Mouse (Mus musculus): ENCODE measurements around the gene Gpn2. TPM values are rescaled to one million over a fixed set of nuclear protein-coding genes. Genes with fewer than 3 reads are reported as not detected.

The Gpn2 gene
- total RNA-seq, 2 experiments from 2014 or later = 9.9 to 11.6 TPM

DNA sequence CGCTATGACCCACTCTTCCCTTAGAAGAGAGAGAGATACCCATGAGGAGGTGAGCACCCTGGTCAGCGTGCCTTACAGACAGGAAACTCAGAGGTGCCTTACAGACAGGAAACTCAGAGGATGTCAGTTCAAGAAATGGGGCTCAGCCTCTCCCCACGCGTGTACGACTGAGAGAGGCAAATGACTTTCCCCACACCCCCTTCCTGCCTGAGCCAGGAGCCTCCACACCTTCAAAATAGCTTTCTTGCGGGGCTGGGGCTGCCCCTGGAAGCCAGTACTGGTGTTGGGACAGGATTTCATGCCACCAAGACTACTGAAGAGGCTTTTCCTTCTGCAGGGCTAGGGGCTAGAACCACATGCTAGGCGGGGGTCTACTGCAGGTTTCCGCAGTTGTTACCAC is 36.5 kb downstream of the Gpn2 start:
- DNase-seq (ENCODE audit: low spot score in 2 of 2) = no peak

DNA sequence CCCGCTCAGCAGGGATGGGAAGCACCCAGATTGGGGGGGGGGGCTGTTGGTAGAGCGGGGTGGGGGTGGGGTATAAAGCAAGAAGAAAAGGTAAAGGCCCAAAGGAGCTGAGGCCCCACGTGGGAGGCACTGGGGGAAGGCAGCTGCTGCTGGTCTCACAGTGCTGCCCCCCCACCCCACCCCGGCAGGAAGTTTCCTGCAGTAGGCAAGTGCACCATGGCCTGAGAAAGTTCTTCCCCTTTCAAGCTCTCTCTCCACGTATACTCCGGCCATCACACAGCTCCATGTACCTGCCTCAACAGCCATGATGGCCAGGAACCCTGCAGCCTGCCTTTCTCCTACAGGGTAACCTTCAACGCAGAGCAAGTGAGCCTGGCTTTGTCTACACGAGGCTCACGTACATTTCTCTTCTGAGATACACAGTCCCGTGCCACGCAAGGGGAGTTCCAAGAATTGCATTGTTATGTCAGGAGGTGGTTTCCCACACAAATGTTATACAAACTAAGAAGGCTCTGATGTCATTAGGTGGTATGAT is 38.1 kb downstream of the Gpn2 start:
- no peak for DNase-seq (ENCODE audit: low spot score in 2 of 2)

DNA sequence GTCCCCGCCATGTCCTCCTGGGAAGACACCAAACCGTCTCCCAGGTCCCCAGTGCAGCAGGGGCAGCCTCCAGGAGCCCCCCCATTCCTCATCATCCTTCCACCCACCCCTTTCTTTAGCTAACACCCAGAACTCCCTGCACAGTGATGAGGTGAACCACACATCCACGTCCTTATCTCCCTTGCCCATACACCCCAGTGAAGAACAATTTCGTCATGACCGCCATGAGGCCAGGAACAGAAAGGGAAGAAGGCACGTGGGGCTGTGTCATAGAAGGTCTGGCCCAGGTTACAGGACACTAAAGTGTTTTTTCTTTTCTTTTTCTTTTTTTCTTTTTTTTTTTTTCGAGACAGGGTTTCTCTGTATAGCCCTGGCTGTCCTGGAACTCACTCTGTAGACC is 40.7 kb downstream of the Gpn2 start:
- DNase-seq (ENCODE audit: low spot score in 2 of 2) = no peak

DNA sequence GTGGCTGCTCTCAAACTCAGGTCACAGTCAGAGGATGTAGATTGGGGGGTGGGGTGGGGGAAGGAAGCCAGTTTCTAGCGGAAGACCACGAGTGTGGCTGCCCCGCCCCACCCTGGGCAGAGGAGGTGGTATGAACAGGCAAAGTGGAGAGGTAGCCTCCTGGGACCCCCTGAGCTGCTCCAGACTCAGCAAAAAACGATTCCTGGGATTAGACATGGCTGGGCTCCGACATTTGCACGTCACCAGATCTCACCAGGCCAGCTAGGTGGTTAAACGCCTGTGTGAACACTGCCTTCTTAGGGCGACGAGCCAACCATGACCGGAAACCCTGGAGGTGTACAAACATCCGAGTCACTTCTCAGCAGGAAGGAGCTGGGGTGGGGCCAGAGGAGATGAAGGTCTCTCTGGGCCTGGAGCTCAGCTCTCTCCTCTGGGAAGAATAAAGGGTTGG is 41.5 kb downstream of the Gpn2 start:
- no peak for DNase-seq (ENCODE audit: low spot score in 2 of 2)

DNA sequence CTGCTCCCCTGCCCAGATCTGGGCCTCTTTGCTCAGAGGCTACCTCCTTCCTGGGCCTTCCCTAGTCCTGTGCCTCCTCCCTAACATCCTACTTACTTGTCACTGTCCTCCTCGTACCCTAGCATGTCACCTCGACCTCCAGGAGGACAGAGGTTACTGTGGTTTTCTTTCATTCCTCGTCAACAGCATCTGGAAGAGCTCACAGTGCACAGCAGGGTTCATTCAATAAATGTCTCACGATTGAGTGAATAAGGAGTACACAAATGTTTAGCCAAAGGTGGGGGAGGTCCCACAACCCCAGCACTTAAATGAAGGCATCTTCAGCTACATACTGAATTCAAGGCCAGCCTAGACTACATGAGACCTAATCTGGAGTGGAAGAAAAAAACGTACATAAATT is 42.1 kb downstream of the Gpn2 start:
- DNase-seq (ENCODE audit: low spot score in 2 of 2) = no peak

DNA sequence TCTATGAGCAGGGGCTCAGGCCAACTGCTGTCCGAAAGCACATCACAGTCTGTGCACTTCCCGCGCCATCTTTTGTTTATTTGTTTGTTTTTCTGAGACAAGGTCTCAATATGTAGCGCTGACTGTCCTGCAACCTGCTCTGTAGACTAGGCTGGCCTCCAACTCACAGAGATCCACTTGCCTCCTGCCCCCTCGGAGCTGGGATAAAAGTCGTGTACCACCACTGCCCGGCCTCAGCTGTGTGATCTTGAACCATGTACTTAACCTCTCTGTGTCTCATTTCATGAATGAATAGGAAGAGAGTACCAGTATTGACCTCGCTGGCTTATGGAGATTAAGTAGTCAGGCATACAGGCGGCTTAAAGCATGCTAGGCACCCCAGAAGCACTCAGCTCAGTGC is 42.5 kb downstream of the Gpn2 start:
- no peak for DNase-seq (ENCODE audit: low spot score in 2 of 2)

DNA sequence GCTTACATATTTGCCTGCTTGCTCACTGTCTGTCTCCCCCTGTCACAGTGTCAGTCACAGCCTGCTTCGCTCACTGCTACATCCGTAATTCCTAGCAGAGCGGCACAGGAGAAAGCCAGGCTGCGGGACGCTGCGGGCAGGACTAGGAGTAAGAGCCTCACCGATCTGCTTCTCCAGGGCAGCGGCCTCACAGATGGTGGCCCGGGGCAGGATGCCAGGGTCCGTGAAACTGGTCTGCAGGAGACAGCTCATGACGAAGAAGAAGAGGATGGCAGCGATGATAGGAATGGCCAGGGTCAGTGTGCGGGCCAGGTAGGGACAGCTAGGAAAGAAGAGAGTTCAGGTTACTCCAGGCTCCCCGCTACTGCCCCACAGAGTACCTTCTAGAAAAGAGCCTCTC is 42.9 kb downstream of the Gpn2 start:
- DNase-seq (ENCODE audit: low spot score in 2 of 2) = no peak

DNA sequence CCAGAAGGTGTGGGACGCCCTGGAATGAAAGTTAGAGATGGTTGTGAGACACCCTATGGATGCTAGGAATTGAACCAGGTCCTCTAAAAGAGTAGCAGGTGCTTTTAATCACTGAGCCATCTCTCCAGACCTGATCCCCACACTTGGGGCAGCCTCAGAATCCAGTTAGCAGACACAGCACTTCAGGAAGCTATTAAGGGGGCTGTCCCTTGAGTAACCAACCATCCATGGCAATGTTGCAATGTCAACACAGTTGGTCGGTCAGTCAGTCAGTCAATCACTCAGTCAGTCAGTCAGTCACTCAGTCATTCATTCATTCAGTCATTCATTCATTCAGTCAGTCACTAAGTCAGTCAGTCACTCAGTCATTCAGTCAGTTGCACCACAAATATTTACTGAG is 44.4 kb downstream of the Gpn2 start:
- DNase-seq (ENCODE audit: low spot score in 2 of 2) = no peak

DNA sequence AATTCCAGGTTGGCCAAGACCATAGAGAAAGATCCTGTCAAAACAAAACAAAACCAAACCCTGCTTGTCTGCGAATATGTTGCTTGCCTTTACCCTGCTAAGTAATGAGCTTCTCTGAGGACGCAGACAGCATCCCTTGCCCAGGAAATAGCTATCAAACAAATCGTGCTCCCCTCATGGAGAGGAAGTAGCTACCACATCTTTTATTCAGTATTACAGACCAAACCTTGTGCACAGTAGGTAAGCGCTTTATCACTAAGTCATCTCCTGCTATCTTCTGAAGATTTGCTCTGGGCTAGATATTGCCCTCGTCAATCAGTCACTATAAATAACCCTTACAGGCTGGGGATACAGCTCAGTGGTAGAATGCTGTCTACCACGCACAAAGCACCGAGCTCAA is 45.0 kb downstream of the Gpn2 start:
- DNase-seq (ENCODE audit: low spot score in 2 of 2) = no peak

DNA sequence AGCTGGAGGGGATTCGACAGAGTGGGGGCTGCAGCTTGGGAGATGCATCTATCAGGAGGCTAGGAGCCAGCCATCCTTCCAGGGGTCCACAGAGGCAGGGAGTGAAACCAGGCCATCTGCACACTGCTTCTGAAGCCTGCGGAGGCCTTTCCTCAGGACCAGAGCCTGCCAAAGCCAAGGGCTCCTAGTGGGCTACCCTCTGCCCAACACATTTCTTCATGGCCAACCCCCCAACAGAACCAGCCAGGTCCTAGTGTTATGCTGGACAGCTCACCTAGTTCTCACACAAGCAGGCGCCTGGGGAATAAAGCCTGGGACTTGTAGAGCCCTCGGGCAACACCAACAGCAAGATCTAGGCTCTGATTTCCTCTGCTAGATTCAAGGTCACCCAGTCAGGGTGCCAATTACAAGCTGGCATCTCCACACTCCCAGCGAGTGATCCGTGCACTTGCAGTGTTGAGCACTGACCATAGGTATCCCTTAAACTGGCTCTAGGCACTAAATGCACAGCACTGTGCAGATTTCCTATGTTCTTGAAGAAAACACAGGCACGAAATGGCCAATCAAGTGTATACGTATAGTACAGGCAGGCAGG is 46.3 kb downstream of the Gpn2 start:
- DNase-seq (ENCODE audit: low spot score in 2 of 2) = no peak

DNA sequence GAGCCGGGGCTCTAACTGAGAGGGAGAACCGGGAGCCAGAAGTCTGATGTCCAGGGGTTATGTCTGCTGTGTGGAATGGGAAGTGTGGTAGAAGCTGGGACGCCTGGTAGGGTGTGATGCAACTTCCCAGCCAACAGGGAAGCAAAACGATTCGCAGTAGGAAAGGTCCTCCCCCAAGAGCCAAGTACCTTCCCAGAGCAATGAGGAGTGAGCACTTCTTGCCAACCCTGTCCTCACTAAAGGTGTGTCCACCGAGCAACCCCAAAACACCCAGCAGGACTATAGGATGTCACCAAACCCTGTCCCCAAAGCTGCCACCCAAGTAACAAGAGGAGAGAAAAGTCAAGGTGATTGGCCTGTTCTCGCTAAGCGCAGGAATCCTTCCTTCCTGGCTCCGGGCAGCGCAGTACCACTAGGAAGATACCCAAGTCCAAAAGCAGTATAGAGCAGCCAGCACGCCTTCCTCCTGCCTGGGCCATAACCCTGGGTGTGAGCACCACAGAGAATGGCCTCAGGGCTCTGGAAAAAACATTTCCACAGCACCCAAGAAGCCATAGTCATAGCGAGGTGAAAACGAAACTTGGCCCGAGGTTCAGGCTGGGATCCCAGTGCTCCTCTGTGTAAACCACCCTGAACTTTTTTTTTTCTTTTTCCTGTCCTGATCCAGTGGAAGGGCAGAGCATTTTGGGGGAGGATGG is 47.1 kb downstream of the Gpn2 start:
- DNase-seq (ENCODE audit: low spot score in 2 of 2) = no peak

DNA sequence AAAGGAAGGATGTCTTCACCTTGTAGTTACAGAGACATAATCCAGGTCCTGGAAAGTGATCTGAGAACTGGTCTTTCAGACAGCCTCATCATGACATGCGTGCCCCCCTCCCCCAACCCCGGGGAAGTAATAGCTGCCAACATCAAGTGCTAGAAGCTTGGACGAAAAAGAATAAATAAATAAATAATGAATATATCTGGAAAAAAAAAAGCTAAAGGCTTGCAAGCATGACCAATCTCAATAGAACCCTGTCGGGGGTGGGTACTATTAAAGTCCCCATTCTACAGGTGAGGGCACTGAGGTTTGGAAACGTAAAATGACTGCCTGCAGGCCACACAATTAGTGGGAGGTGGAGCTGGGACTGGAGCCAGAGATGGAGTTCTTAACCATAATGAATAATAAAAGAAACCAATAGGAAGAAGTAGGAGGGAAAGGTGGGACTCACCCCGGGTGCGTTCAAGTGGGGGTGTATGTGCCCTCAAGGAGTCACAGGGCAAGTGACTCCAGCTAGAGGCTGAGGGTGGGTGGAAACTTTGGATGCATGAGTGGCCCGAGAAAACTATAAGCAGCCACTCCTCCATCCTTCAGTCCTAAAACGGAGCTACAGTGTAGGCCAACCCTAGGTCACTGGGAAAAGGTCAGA is 47.7 kb downstream of the Gpn2 start:
- DNase-seq (ENCODE audit: low spot score in 2 of 2) = no peak

DNA sequence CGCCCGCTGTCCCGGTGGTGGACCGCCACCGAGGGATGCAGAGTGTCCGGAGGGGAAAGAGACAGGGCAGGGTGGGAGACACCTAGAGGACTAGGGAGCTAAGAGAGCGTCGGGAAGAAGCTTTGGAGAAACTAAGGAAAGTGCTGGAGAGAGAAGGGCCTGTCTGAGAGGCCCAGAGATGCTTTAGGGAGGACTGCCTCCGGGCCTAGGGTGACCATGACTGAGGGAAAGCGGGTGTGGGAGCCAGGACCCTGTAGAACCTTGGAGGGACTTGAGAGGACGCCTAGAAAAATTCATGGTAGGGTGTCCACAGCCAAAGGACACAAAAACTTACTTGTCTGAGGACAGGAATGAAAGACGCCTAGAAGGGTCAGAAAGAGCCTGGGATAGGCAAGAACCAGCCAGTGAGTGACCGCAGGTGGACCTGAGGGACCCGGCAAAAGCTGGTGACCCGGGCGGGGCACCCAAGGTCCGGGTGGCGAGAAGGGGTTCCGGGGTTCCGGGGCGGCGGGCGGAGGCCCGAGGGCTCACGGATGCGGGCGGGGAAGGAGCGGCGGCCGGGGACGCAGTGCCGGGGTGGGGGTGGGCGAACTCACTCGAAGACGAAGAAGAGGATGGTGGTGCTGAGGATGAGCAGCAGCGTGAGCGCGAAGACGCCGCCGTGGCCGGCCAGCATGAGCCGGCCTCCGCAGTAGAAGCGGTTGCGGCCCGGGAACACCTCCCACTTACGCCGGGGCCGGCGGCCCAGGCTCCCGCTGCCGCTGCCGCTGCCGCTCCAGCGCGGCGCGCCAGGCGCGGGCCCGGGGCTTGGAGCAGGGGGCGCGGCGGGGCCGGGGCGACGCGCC is 48.5 kb downstream of the Gpn2 start:
- DNase-seq (ENCODE audit: low spot score in 2 of 2) = peak in 1 of 2 experiments; percentile 44

DNA sequence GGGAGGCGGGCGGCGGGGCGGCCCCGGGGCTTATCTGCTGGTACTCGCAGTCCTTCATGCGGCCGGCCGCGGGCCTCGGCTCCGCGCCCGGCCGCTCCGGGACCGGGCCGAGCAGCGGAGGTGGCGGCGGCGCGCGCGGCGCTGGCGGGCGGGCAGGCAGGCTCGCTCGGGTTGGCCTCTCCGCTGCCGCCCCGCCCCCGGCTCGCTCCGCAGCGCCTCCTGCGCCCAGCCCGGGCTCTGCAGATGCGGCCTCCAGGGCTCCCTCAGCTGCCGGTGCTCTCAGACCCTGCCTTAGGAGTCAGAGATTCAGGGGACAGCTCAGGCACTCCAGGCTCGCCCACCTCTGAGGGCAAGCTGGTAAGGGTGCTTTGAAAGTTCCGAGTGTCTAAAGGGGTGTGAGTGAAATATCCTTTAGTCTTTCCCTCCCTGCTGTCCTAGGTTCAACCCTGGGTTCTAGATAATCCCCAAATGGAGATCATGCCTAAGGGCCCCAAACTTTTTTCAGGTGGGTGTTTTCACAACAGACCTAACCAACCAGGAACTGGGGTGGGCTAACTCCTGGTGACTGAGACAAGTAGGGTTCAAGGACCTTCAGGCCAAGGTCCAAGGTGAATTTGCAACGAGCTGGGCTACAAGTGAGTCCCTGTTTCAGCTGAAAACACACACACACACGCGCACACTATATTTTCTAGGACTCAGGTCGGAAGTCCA is 49.3 kb downstream of the Gpn2 start:
- peak; percentile 85 to 91 for DNase-seq (ENCODE audit: low spot score in 2 of 2)

DNA sequence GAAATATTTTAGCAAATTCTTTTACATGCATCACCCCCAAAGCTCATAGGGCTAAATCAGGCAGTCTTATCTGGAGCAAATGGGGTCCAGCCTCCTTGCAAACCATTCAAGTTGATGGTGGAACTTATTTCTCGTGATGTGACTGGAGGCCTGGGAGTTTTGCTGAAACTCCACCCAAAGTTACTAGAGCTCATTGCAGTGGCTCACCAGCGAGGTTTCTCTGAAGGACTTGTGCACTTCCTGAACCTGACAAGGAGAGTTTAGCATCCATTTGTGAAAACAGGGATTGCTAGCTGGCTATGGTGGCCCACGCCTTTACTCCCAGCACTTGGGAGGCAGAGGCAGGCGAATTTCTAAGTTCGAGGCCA is 49.9 kb downstream of the Gpn2 start:
- no peak for DNase-seq (ENCODE audit: low spot score in 2 of 2)

Small RNAs within 50 kb of the gene (microRNA-seq; reads per million reads assigned to microRNA genes)
- 0 reads per million in 2 experiments for gene Gm23158

Other genes starting within 250 kb of the Gpn2 start
- 10 to 100 TPM; 61.2 to 68.1 TPM for gene Wdtc1, start 230.9 kb upstream of the Gpn2 start, total RNA-seq (2021)
- 10 to 100 TPM; 46.3 to 47.9 TPM for gene Slc9a1, start 214.7 kb upstream of the Gpn2 start, total RNA-seq (2021)
- gene Tent5b, start 104.2 kb upstream of the Gpn2 start, total RNA-seq (2021) = under 1 TPM in 1 of 2 experiments, not detected in 1; 0.14 TPM
- gene Trnp1, start 85.8 kb upstream of the Gpn2 start, total RNA-seq (2021) = 100 to 1,000 TPM; 164 to 182 TPM
- under 1 TPM; 0.42 to 0.54 TPM for gene Kdf1, start 65.4 kb upstream of the Gpn2 start, total RNA-seq (2021)
- gene Nudc, start 38.4 kb upstream of the Gpn2 start, total RNA-seq (2021) = 100 to 1,000 TPM; 148 to 156 TPM
- not detected for gene Nr0b2, start 31.0 kb upstream of the Gpn2 start, total RNA-seq (2021)
- 1 to 10 TPM; 8.3 to 10.0 TPM for gene Gpatch3, start 9.6 kb upstream of the Gpn2 start, total RNA-seq (2021)
- 1 to 10 TPM; 1.4 to 2.6 TPM for gene Sfn, start 17.8 kb downstream of the Gpn2 start, total RNA-seq (2021)
- 10 to 100 TPM; 35.5 to 39.2 TPM for gene Zdhhc18, start 65.8 kb downstream of the Gpn2 start, total RNA-seq (2021)
- gene Pigv, start 88.3 kb downstream of the Gpn2 start, total RNA-seq (2021) = 1 to 10 TPM; 7.1 to 9.7 TPM
- gene Arid1a, start 172.4 kb downstream of the Gpn2 start, total RNA-seq (2021) = 10 to 100 TPM; 83.3 to 86.2 TPM